Mouse (Mus musculus): ENCODE data around the gene Rfpl4. TPM values are rescaled to one million over a fixed set of nuclear protein-coding genes. Genes with fewer than 3 reads are reported as not detected.

Gene Rfpl4
- polyA plus RNA-seq, 1 experiment from 2014 or later = not detected

GRCm38 (mm10) chr7:5099796-5100195 lies 17.0 kb downstream of the Rfpl4 start:
- peaks cover 28% of the 10 kb centered on the region for H3K36me3 ChIP-seq (ENCODE audit: control insufficient read depth, insufficient read depth, low read length)
- H3K4me2 ChIP-seq (ENCODE audit: low read length) = no peak overlapping the region
- no peaks in the 10 kb centered on the region for H3K27me3 ChIP-seq (replicated peaks; ENCODE audit: control insufficient read depth, insufficient read depth, low read length)
- H3K4me1 ChIP-seq (ENCODE audit: control insufficient read depth, insufficient read depth, low read depth, low read length) = no peaks in the 10 kb centered on the region
- WGBS = 88% methylated on average over 3 of the region's 3 CpGs
- ATAC-seq = no peak
- H3K4me3 ChIP-seq (ENCODE audit: low read length) = no peak overlapping the region
- no peak overlapping the region for H3K27ac ChIP-seq (ENCODE audit: low read depth, low read length)
- no peak overlapping the region for H3K9ac ChIP-seq (ENCODE audit: low read depth, low read length)
- no peaks in the 10 kb centered on the region for H3K9me3 ChIP-seq (ENCODE audit: control insufficient read depth, low read length)

GRCm38 (mm10) chr7:5098769-5099168 lies 18.0 kb downstream of the Rfpl4 start:
- Histone ChIP-seq H3K4me3 (ENCODE audit: low read length) (no peak overlapping the region), H3K27me3 (replicated peaks; ENCODE audit: control insufficient read depth, insufficient read depth, low read length) (no peaks in the 10 kb centered on the region), H3K27ac (ENCODE audit: low read depth, low read length) (no peak overlapping the region), H3K9ac (ENCODE audit: low read depth, low read length) (no peak overlapping the region), H3K9me3 (ENCODE audit: control insufficient read depth, low read length) (no peaks in the 10 kb centered on the region), H3K4me2 (ENCODE audit: low read length) (no peak overlapping the region), H3K4me1 (ENCODE audit: control insufficient read depth, insufficient read depth, low read depth, low read length) (no peaks in the 10 kb centered on the region), H3K36me3 (ENCODE audit: control insufficient read depth, insufficient read depth, low read length) (peaks cover 34% of the 10 kb centered on the region)
- ATAC-seq = no peak
- 96% methylated on average over 5 of the region's 5 CpGs for WGBS

GRCm38 (mm10) chr7:5092831-5093510 lies 23.8 kb downstream of the Rfpl4 start:
- no peak overlapping the region for H3K4me3 ChIP-seq (ENCODE audit: low read length)
- peaks cover 37% of the 10 kb centered on the region for H3K36me3 ChIP-seq (ENCODE audit: control insufficient read depth, insufficient read depth, low read length)
- no peak overlapping the region for H3K27ac ChIP-seq (ENCODE audit: low read depth, low read length)
- no peak overlapping the region for H3K9ac ChIP-seq (ENCODE audit: low read depth, low read length)
- ATAC-seq = no peak
- no peaks in the 10 kb centered on the region for H3K4me1 ChIP-seq (ENCODE audit: control insufficient read depth, insufficient read depth, low read depth, low read length)
- H3K9me3 ChIP-seq (ENCODE audit: control insufficient read depth, low read length) = no peaks in the 10 kb centered on the region
- H3K27me3 ChIP-seq (replicated peaks; ENCODE audit: control insufficient read depth, insufficient read depth, low read length) = no peaks in the 10 kb centered on the region
- no peak overlapping the region for H3K4me2 ChIP-seq (ENCODE audit: low read length)
- 87% methylated on average over 21 of the region's 21 CpGs for WGBS

- peaks cover 33% of the 10 kb centered on the region for H3K36me3 ChIP-seq (ENCODE audit: control insufficient read depth, insufficient read depth, low read length)
- WGBS = 88% methylated on average over 6 of the region's 6 CpGs
Observed at GRCm38 (mm10) chr7:5092381-5092780, 24.4 kb downstream of the Rfpl4 start.

GRCm38 (mm10) chr7:5091008-5091728 lies 25.6 kb downstream of the Rfpl4 start:
- H3K27ac ChIP-seq (ENCODE audit: low read depth, low read length) = no peak overlapping the region
- peaks cover 26% of the 10 kb centered on the region for H3K36me3 ChIP-seq (ENCODE audit: control insufficient read depth, insufficient read depth, low read length)
- 90% methylated on average over 15 of the region's 15 CpGs for WGBS

More at GRCm38 (mm10) chr7:5092381-5092780, 24.4 kb downstream of the Rfpl4 start:
- Histone ChIP-seq H3K4me1 (ENCODE audit: control insufficient read depth, insufficient read depth, low read depth, low read length) (no peaks in the 10 kb centered on the region; the same call in 1 of the 2 replicates), H3K27ac (ENCODE audit: low read depth, low read length) (no peak overlapping the region), H3K4me2 (ENCODE audit: low read length) (no peak overlapping the region), H3K9me3 (ENCODE audit: control insufficient read depth, low read length) (no peaks in the 10 kb centered on the region), H3K9ac (ENCODE audit: low read depth, low read length) (no peak overlapping the region), H3K27me3 (replicated peaks; ENCODE audit: control insufficient read depth, insufficient read depth, low read length) (no peaks in the 10 kb centered on the region), H3K4me3 (ENCODE audit: low read length) (no peak overlapping the region)
- no peak for ATAC-seq

GRCm38 (mm10) chr7:5089853-5090252 lies 26.9 kb downstream of the Rfpl4 start:
- peaks cover 20% of the 10 kb centered on the region for H3K36me3 ChIP-seq (ENCODE audit: control insufficient read depth, insufficient read depth, low read length)

More at GRCm38 (mm10) chr7:5091008-5091728, 25.6 kb downstream of the Rfpl4 start:
- ATAC-seq = no peak
- no peaks in the 10 kb centered on the region; the same call in 1 of the 2 replicates for H3K4me1 ChIP-seq (ENCODE audit: control insufficient read depth, insufficient read depth, low read depth, low read length)
- H3K4me3 ChIP-seq (ENCODE audit: low read length) = no peak overlapping the region
- H3K4me2 ChIP-seq (ENCODE audit: low read length) = no peak overlapping the region
- H3K9ac ChIP-seq (ENCODE audit: low read depth, low read length) = no peak overlapping the region
- H3K9me3 ChIP-seq (ENCODE audit: control insufficient read depth, low read length) = no peaks in the 10 kb centered on the region
- H3K27me3 ChIP-seq (replicated peaks; ENCODE audit: control insufficient read depth, insufficient read depth, low read length) = no peaks in the 10 kb centered on the region

GRCm38 (mm10) chr7:5087886-5088285 lies 28.9 kb downstream of the Rfpl4 start:
- Histone ChIP-seq H3K27me3 (replicated peaks; ENCODE audit: control insufficient read depth, insufficient read depth, low read length) (no peaks in the 10 kb centered on the region), H3K4me1 (ENCODE audit: control insufficient read depth, insufficient read depth, low read depth, low read length) (no peaks in the 10 kb centered on the region; the same call in 1 of the 2 replicates), H3K9me3 (ENCODE audit: control insufficient read depth, low read length) (no peaks in the 10 kb centered on the region), H3K4me2 (ENCODE audit: low read length) (no peak overlapping the region), H3K27ac (ENCODE audit: low read depth, low read length) (no peak overlapping the region), H3K36me3 (ENCODE audit: control insufficient read depth, insufficient read depth, low read length) (peaks cover 16% of the 10 kb centered on the region), H3K9ac (ENCODE audit: low read depth, low read length) (no peak overlapping the region), H3K4me3 (ENCODE audit: low read length) (no peak overlapping the region)
- ATAC-seq = no peak
- WGBS = 88% methylated on average over 4 of the region's 4 CpGs

More at GRCm38 (mm10) chr7:5089853-5090252, 26.9 kb downstream of the Rfpl4 start:
- no peaks in the 10 kb centered on the region; the same call in 1 of the 2 replicates for H3K4me1 ChIP-seq (ENCODE audit: control insufficient read depth, insufficient read depth, low read depth, low read length)
- no peak overlapping the region for H3K4me3 ChIP-seq (ENCODE audit: low read length)
- no peak for ATAC-seq
- no peaks in the 10 kb centered on the region for H3K27me3 ChIP-seq (replicated peaks; ENCODE audit: control insufficient read depth, insufficient read depth, low read length)
- no peaks in the 10 kb centered on the region for H3K9me3 ChIP-seq (ENCODE audit: control insufficient read depth, low read length)
- no peak overlapping the region for H3K9ac ChIP-seq (ENCODE audit: low read depth, low read length)
- H3K27ac ChIP-seq (ENCODE audit: low read depth, low read length) = no peak overlapping the region
- H3K4me2 ChIP-seq (ENCODE audit: low read length) = no peak overlapping the region
- 93% methylated on average over 15 of the region's 15 CpGs for WGBS

GRCm38 (mm10) chr7:5086921-5087440 lies 29.8 kb downstream of the Rfpl4 start:
- no peaks in the 10 kb centered on the region for H3K9me3 ChIP-seq (ENCODE audit: control insufficient read depth, low read length)
- H3K9ac ChIP-seq (ENCODE audit: low read depth, low read length) = no peak overlapping the region
- H3K4me1 ChIP-seq (ENCODE audit: control insufficient read depth, insufficient read depth, low read depth, low read length) = peaks cover 2% of the 10 kb centered on the region
- H3K4me2 ChIP-seq (ENCODE audit: low read length) = no peak overlapping the region
- peaks cover 16% of the 10 kb centered on the region for H3K36me3 ChIP-seq (ENCODE audit: control insufficient read depth, insufficient read depth, low read length)
- 71% methylated on average over 5 of the region's 5 CpGs for WGBS
- H3K4me3 ChIP-seq (ENCODE audit: low read length) = no peak overlapping the region
- no peak overlapping the region for H3K27ac ChIP-seq (ENCODE audit: low read depth, low read length)
- ATAC-seq = no peak
- no peaks in the 10 kb centered on the region for H3K27me3 ChIP-seq (replicated peaks; ENCODE audit: control insufficient read depth, insufficient read depth, low read length)

GRCm38 (mm10) chr7:5085512-5085911 lies 31.2 kb downstream of the Rfpl4 start:
- no peak overlapping the region for H3K9ac ChIP-seq (ENCODE audit: low read depth, low read length)
- H3K27ac ChIP-seq (ENCODE audit: low read depth, low read length) = no peak overlapping the region
- H3K4me3 ChIP-seq (ENCODE audit: low read length) = no peak overlapping the region
- peaks cover 15% of the 10 kb centered on the region for H3K4me1 ChIP-seq (ENCODE audit: control insufficient read depth, insufficient read depth, low read depth, low read length)
- peaks cover 16% of the 10 kb centered on the region for H3K36me3 ChIP-seq (ENCODE audit: control insufficient read depth, insufficient read depth, low read length)
- H3K9me3 ChIP-seq (ENCODE audit: control insufficient read depth, low read length) = no peaks in the 10 kb centered on the region
- no peak overlapping the region for H3K4me2 ChIP-seq (ENCODE audit: low read length)
- no peak for ATAC-seq
- 90% methylated on average over 1 of the region's 1 CpGs for WGBS
- no peaks in the 10 kb centered on the region for H3K27me3 ChIP-seq (replicated peaks; ENCODE audit: control insufficient read depth, insufficient read depth, low read length)

Measured in hindbrain, embryonic 16.5 days (tissue).